Mouse (Mus musculus) CD8-positive naive resting alpha-beta T cell, adult 2 months (primary cell): ENCODE measurements around the gene Irak2.

Experiments
- DNase-seq, 2 experiments: peaks; one replicate each; pipeline ENCODE4 v3.0.0; 2022; ENCODE audit warnings: low read depth in 2 of 2, low spot score in 2 of 2

Irak2 gene

GRCm38 (mm10) chr6:113639201-113639600 is 934 bp downstream of the Irak2 start:
- DNase-seq = no peak

- no peak for DNase-seq
Observed at GRCm38 (mm10) chr6:113642605-113643004, 4.3 kb downstream of the Irak2 start.

GRCm38 (mm10) chr6:113643021-113643420 is 4.8 kb downstream of the Irak2 start:
- DNase-seq = no peak

- DNase-seq = no peak
Observed at GRCm38 (mm10) chr6:113643967-113644366, 5.7 kb downstream of the Irak2 start.

- no peak for DNase-seq
Observed at GRCm38 (mm10) chr6:113644808-113645207, 6.5 kb downstream of the Irak2 start.

GRCm38 (mm10) chr6:113649346-113650196 is 11.3 kb downstream of the Irak2 start:
- DNase-seq = no peak

GRCm38 (mm10) chr6:113650197-113650640 is 12.0 kb downstream of the Irak2 start:
- DNase-seq = no peak

- no peak for DNase-seq
Observed at GRCm38 (mm10) chr6:113651626-113652025, 13.4 kb downstream of the Irak2 start.

GRCm38 (mm10) chr6:113653551-113653950 is 15.3 kb downstream of the Irak2 start:
- DNase-seq = no peak

- no peak for DNase-seq
Observed at GRCm38 (mm10) chr6:113654102-113654501, 15.8 kb downstream of the Irak2 start.

GRCm38 (mm10) chr6:113654753-113655397 is 16.6 kb downstream of the Irak2 start:
- peak; percentile 50 to 64 for DNase-seq

- DNase-seq = no peak
Observed at GRCm38 (mm10) chr6:113655475-113655874, 17.2 kb downstream of the Irak2 start.

GRCm38 (mm10) chr6:113656847-113657246 is 18.6 kb downstream of the Irak2 start:
- DNase-seq = no peak

- no peak for DNase-seq
Observed at GRCm38 (mm10) chr6:113658226-113658625, 20.0 kb downstream of the Irak2 start.

- DNase-seq = no peak
Observed at GRCm38 (mm10) chr6:113659648-113660491, 21.6 kb downstream of the Irak2 start.

GRCm38 (mm10) chr6:113660492-113661352 is 22.5 kb downstream of the Irak2 start:
- DNase-seq = peak in 1 of 2 experiments; percentile 9

- peak in 1 of 2 experiments; percentile 8 for DNase-seq
Observed at GRCm38 (mm10) chr6:113661353-113662241, 23.3 kb downstream of the Irak2 start.

- peak in 1 of 2 experiments; percentile 13 for DNase-seq
Observed at GRCm38 (mm10) chr6:113662964-113663700, 24.9 kb downstream of the Irak2 start.

- DNase-seq = no peak
Observed at GRCm38 (mm10) chr6:113664305-113664704, 26.0 kb downstream of the Irak2 start.
